Mouse (Mus musculus): ENCODE measurements around the gene Pnmal2. TPM values are rescaled to one million over a fixed set of nuclear protein-coding genes. Genes with fewer than 3 reads are reported as not detected.
A peak's percentile ranks its signal among the peaks of the same experiment; 100 is the strongest.

The Pnmal2 gene
- total RNA-seq, 2 experiments from 2014 or later = 0.74 to 0.86 TPM

- DNase-seq = peak; percentile 52
- no peak for TF ChIP-seq CTCF (IDR thresholded peaks at IDR 0.05)
- Histone ChIP-seq H3K27ac (peak overlapping the region; percentile 75), H3K4me3 (peak overlapping the region; percentile 20)
- intact Hi-C loops (cut with DNase I) = no loop called here
These were observed 24.9 kb upstream of the Pnmal2 start for GRCm38 (mm10) chr7:16919395-16920149.

- TF ChIP-seq CTCF (IDR thresholded peaks at IDR 0.05) = no peak
- Histone ChIP-seq H3K27ac (peak overlapping the region; percentile 75), H3K4me3 (peak overlapping the region; percentile 20)
- peak; percentile 33 for DNase-seq
- intact Hi-C loops (cut with DNase I) = no loop called here
These were observed 24.3 kb upstream of the Pnmal2 start for GRCm38 (mm10) chr7:16920150-16920579.

- Histone ChIP-seq H3K27ac (peak overlapping the region; percentile 96), H3K4me3 (peak overlapping the region; percentile 99)
- intact Hi-C loops (cut with DNase I) = no loop called here
- DNase-seq = peak; percentile 69
- no peak for TF ChIP-seq CTCF (IDR thresholded peaks at IDR 0.05)
These were observed 23.4 kb upstream of the Pnmal2 start for GRCm38 (mm10) chr7:16920818-16921791.

- Histone ChIP-seq H3K4me3 (peak overlapping the region; percentile 99), H3K27ac (peak overlapping the region; percentile 96)
- peak; percentile 78 for DNase-seq
- TF ChIP-seq CTCF (IDR thresholded peaks at IDR 0.05) = no peak
- intact Hi-C loops (cut with DNase I) = no loop called here
These were observed 22.6 kb upstream of the Pnmal2 start for GRCm38 (mm10) chr7:16921881-16922335.

GRCm38 (mm10) chr7:16922360-16922973 lies 22.0 kb upstream of the Pnmal2 start:
- intact Hi-C loops (cut with DNase I) = no loop called here
- peak overlapping the region; percentile 96 for H3K27ac ChIP-seq

GRCm38 (mm10) chr7:16923283-16924036 lies 21.0 kb upstream of the Pnmal2 start:
- Histone ChIP-seq H3K4me3 (peak overlapping the region; percentile 99), H3K27ac (peak overlapping the region; percentile 96)
- intact Hi-C loops (cut with DNase I) = no loop called here
- DNase-seq = peak; percentile 65
- TF ChIP-seq CTCF (IDR thresholded peaks at IDR 0.05) = no peak

More at GRCm38 (mm10) chr7:16922360-16922973, 22.0 kb upstream of the Pnmal2 start:
- TF ChIP-seq CTCF (IDR thresholded peaks at IDR 0.05) = no peak
- H3K4me3 ChIP-seq = peak overlapping the region; percentile 99
- DNase-seq = peak; percentile 72

GRCm38 (mm10) chr7:16924037-16924834 lies 20.2 kb upstream of the Pnmal2 start, which contains the start of gene Calm3:
Calm3 (minus strand) TSS chr7:16924114.
- H3K4me3 ChIP-seq = peak within 1 kb of the TSS; percentile 99
- no peak for TF ChIP-seq CTCF (IDR thresholded peaks at IDR 0.05)
- intact Hi-C loops (cut with DNase I) = no loop called here
- DNase-seq = peak; percentile 100
- peak within 1 kb of the TSS; percentile 96 for H3K27ac ChIP-seq

- intact Hi-C loops (cut with DNase I) = no loop called here
- DNase-seq = no peak
- Histone ChIP-seq H3K27ac (no peak overlapping the region), H3K4me3 (no peak overlapping the region)
- TF ChIP-seq CTCF (IDR thresholded peaks at IDR 0.05) = no peak
These were observed 16.1 kb upstream of the Pnmal2 start for GRCm38 (mm10) chr7:16928341-16928740.

- Histone ChIP-seq H3K4me3 (no peak overlapping the region), H3K27ac (no peak overlapping the region)
- DNase-seq = peak; percentile 75
- intact Hi-C loops (cut with DNase I) = loop anchor here (1.0 kb wide), 1 partner anchor 71 kb away; no protein-coding TSS in a partner anchor
- peak; percentile 95 for TF ChIP-seq CTCF (IDR thresholded peaks at IDR 0.05)
These were observed 13.6 kb upstream of the Pnmal2 start for GRCm38 (mm10) chr7:16930850-16931249.

GRCm38 (mm10) chr7:16931968-16932627 lies 12.4 kb upstream of the Pnmal2 start:
- Histone ChIP-seq H3K27ac (peak overlapping the region; percentile 9), H3K4me3 (no peak overlapping the region)
- TF ChIP-seq CTCF (IDR thresholded peaks at IDR 0.05) = peak; percentile 90
- peak; percentile 81 for DNase-seq
- intact Hi-C loops (cut with DNase I) = loop anchor here (1.0 to 2.0 kb wide), 3 partner anchors 18 to 135 kb away; no protein-coding TSS in a partner anchor
